Mouse (Mus musculus): ENCODE data around the gene Mapk8ip3. TPM values are rescaled to one million over a fixed set of nuclear protein-coding genes. Genes with fewer than 3 reads are reported as not detected.
A peak's percentile ranks its signal among the peaks of the same experiment; 100 is the strongest.

The Mapk8ip3 gene
- total RNA-seq, 2 experiments from 2014 or later, result 383 to 387 TPM

DNA sequence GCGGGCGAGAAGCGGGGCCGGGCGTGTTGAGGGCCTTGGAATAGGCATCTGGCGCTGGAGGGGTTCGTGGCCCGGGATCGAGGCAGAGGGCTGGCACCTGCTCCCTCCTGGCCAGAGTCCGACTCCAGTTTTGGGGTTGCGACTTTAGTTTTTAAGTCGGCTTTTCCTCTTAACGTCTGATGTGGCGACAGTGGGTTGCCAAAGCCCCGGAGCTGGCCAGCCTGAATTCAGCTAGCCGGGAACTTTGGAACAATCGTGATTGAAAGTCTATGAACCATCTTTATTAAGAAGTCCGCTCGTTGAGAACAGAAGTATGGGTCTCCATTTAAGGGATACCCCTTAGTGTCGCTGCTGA lies 86.0 kb downstream of the Mapk8ip3 start:
- no peak for DNase-seq (ENCODE audit: low spot score in 2 of 2)

DNA sequence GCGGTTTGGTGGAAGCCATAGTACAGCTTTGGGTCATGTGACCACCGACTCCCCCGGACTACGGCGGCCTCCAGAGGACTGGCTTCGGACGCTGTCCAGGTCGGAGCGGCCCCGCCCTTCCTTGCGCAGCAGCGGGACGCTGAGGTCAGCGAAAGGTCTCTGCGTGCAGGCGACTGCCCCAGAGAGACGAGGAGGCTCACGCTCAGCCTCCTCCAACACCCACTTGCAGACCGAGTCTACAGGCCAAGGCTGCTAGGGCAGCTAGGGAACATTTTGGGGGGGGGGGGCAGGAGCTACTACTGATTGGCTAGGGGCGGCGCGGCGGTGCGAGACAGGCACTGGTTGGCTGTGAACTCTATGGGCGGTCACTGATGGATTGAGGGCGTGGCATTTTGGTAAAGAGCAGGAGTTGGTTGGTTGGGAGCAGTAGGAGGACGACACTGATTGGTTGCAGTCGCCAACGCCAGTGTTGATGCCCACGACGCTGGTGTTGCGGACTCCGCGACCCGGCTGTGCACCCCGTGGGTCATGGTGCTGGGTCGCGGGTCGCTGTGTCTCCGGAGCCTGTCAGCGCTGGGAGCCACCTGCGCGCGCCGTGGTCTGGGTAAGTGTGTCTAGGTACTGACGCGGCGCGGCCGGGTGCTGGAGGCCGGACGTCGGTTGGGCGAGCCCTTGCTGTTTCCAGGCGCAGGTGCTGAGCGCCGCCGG lies 86.6 kb downstream of the Mapk8ip3 start, which contains the start of gene Fahd1:
Gene Fahd1 (minus strand): TSS at position 300 of the 708 bp plus-strand sequence.
- peak; percentile 92 to 95 for DNase-seq (ENCODE audit: low spot score in 2 of 2)

GRCm38 (mm10) chr17:24849733-24850064 lies 87.1 kb downstream of the Mapk8ip3 start:
- DNase-seq (ENCODE audit: low spot score in 2 of 2), result no peak

DNA sequence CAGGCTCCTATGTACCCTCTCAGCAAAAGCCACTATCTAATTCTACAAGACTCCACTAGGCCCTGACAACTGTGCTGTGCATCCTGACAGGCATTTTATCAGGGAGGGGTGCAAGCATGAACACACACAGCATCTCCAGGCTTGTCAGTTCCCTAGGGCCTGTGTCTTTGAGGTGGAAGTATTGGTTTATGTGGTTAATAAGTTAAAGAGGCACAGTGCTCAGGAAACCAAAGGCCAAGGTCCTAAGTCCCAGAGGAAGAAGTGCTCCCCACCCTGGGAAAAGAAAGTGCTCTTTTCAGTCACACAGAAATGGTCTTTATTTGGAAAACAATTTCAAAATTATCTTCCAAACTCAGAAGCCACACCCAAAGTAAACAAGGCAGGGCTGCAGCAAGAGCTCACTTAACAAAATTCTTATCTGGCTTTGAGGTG lies 88.2 kb downstream of the Mapk8ip3 start:
- no peak for DNase-seq (ENCODE audit: low spot score in 2 of 2)

- no peak for DNase-seq (ENCODE audit: low spot score in 2 of 2)
These were observed 89.4 kb downstream of the Mapk8ip3 start for GRCm38 (mm10) chr17:24847386-24847785.

DNA sequence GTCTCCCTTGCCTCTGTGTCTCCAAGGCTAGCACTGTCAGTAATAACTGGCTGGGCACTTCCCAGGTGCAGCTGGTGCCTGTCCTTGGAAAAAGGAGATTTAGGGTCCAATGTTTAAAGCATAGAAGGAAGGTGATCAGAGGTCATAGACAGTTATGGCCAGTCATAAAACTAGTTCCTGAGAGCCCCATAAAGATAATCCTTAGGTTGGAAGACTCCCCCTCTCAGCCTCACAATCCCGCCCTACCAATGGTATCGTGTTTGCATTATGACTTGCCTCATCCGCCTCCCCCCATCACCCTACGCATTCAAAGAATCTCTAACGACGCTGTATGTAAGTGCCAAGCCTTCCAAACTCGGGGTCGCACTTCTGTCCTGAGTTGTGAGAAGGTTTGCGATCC lies 92.3 kb downstream of the Mapk8ip3 start:
- no peak for DNase-seq (ENCODE audit: low spot score in 2 of 2)

GRCm38 (mm10) chr17:24842631-24843030 lies 94.1 kb downstream of the Mapk8ip3 start:
- DNase-seq (ENCODE audit: low spot score in 2 of 2), result no peak

Other genes with a start within 250 kb of the Mapk8ip3 start
- 100 to 1,000 TPM; 191 to 195 TPM for gene Syngr3, start 247.0 kb downstream of the Mapk8ip3 start, total RNA-seq (2021)
- 10 to 100 TPM; 20.6 to 23.9 TPM for gene Gfer, start 240.8 kb downstream of the Mapk8ip3 start, total RNA-seq (2021)
- 1 to 10 TPM; 1.9 to 2.1 TPM for gene Noxo1, start 240.7 kb downstream of the Mapk8ip3 start, total RNA-seq (2021)
- 10 to 100 TPM; 28.5 to 30.5 TPM for gene Tbl3, start 229.3 kb downstream of the Mapk8ip3 start, total RNA-seq (2021)
- under 1 TPM in 1 of 2 experiments, not detected in 1; 0.56 TPM for gene Rnf151, start 218.9 kb downstream of the Mapk8ip3 start, total RNA-seq (2021)
- gene Rps2, start 218.9 kb downstream of the Mapk8ip3 start, total RNA-seq (2021), result 100 to 1,000 TPM; 268 to 301 TPM
- gene Ndufb10, start 212.5 kb downstream of the Mapk8ip3 start, total RNA-seq (2021), result 100 to 1,000 TPM; 220 to 246 TPM
- under 1 TPM; 0.40 to 0.65 TPM for gene Rpl3l, start 209.2 kb downstream of the Mapk8ip3 start, total RNA-seq (2021)
- gene Msrb1, start 200.3 kb downstream of the Mapk8ip3 start, total RNA-seq (2021), result 10 to 100 TPM; 34.9 to 37.2 TPM
- 1 to 10 TPM in 1 of 2 experiments, under 1 TPM in 1; 0.30 to 1.0 TPM for gene Hs3st6, start 184.0 kb downstream of the Mapk8ip3 start, total RNA-seq (2021)
- not detected for gene Meiob, start 132.7 kb downstream of the Mapk8ip3 start, total RNA-seq (2021)
- gene Hagh, start 96.8 kb downstream of the Mapk8ip3 start, total RNA-seq (2021), result 100 to 1,000 TPM; 136 to 146 TPM
- 10 to 100 TPM; 17.6 to 21.5 TPM for gene Fahd1, start 86.6 kb downstream of the Mapk8ip3 start, total RNA-seq (2021)
- not detected for gene Igfals, start 71.0 kb downstream of the Mapk8ip3 start, total RNA-seq (2021)
- 10 to 100 TPM; 30.4 to 31.0 TPM for gene Nubp2, start 50.6 kb downstream of the Mapk8ip3 start, total RNA-seq (2021)
- gene Spsb3, start 50.3 kb downstream of the Mapk8ip3 start, total RNA-seq (2021), result 10 to 100 TPM; 60.3 to 60.7 TPM
- 10 to 100 TPM; 47.5 to 51.1 TPM for gene Eme2, start 41.9 kb downstream of the Mapk8ip3 start, total RNA-seq (2021)
- gene Mrps34, start 41.9 kb downstream of the Mapk8ip3 start, total RNA-seq (2021), result 10 to 100 TPM; 69.0 to 72.9 TPM
- 10 to 100 TPM; 51.8 to 54.1 TPM for gene Nme3, start 40.5 kb downstream of the Mapk8ip3 start, total RNA-seq (2021)
- 1 to 10 TPM; 4.9 to 5.2 TPM for gene Jpt2, start 23.7 kb upstream of the Mapk8ip3 start, total RNA-seq (2021)
- 10 to 100 TPM; 29.7 to 30.3 TPM for gene Cramp1l, start 78.8 kb upstream of the Mapk8ip3 start, total RNA-seq (2021)
- 10 to 100 TPM; 20.1 to 20.9 TPM for gene Ift140, start 79.1 kb upstream of the Mapk8ip3 start, total RNA-seq (2021)
- 1 to 10 TPM; 8.9 to 9.4 TPM for gene Tmem204, start 146.6 kb upstream of the Mapk8ip3 start, total RNA-seq (2021)
- gene Telo2, start 179.0 kb upstream of the Mapk8ip3 start, total RNA-seq (2021), result 10 to 100 TPM; 28.4 to 34.4 TPM
- under 1 TPM; 0.54 to 0.67 TPM for gene Ptx4, start 183.8 kb upstream of the Mapk8ip3 start, total RNA-seq (2021)
- gene Clcn7, start 196.4 kb upstream of the Mapk8ip3 start, total RNA-seq (2021), result 10 to 100 TPM; 46.9 to 47.0 TPM
- not detected for gene Ccdc154, start 225.5 kb upstream of the Mapk8ip3 start, total RNA-seq (2021)
- gene Gm38655, start 238.5 kb upstream of the Mapk8ip3 start, total RNA-seq (2021), result not detected
- gene BC003965, start 247.6 kb upstream of the Mapk8ip3 start, total RNA-seq (2021), result 10 to 100 TPM; 17.8 to 20.5 TPM

All from left cerebral cortex, adult 18-20 months (tissue).